Mouse (Mus musculus) embryonic facial prominence, embryonic 11.5 days (tissue): ENCODE data around the gene Ppp1r12b. TPM values are rescaled to one million over a fixed set of nuclear protein-coding genes. Genes with fewer than 3 reads are reported as not detected.

ENCODE experiments used
- ATAC-seq: fragments of 200-750 bp; cut with Nextera tagmentation; replicated peaks from 2 replicates; pipeline ENCODE4 v1.8.0; 2017; ENCODE audit warnings: low read depth; ENCODE audit not compliant: insufficient number of reproducible peaks, low FRiP score, low TSS enrichment
- DNase-seq: peaks from one replicate; pipeline ENCODE4 v3.0.0-alpha.2; 2015; ENCODE audit warnings: low spot score
- H3K27ac ChIP-seq: fragments of 300-500 bp; sonication (generic); replicated peaks from 2 replicates; pipeline ENCODE4 v1.5.1; 2014; ENCODE audit warnings: mild to moderate bottlenecking, low read depth, low read length, control low read depth
- H3K27me3 ChIP-seq: fragments of 300-500 bp; sonication (generic); 2 replicates; pipeline ENCODE4 v1.6.1; 2014; ENCODE audit warnings: mild to moderate bottlenecking, low read length, moderate library complexity, mixed read lengths; ENCODE audit not compliant: control insufficient read depth, insufficient read depth
- H3K36me3 ChIP-seq: fragments of 300-500 bp; sonication (generic); replicated peaks from 2 replicates; pipeline ENCODE4 v1.6.1; 2014; ENCODE audit warnings: low read depth, mild to moderate bottlenecking, low read length, moderate library complexity, mixed read lengths; ENCODE audit not compliant: control insufficient read depth, insufficient read depth
- H3K4me1 ChIP-seq: fragments of 300-500 bp; sonication (generic); 2 replicates; pipeline ENCODE4 v1.6.1; 2014; ENCODE audit warnings: low read length, mixed read lengths; ENCODE audit not compliant: control insufficient read depth, insufficient read depth
- H3K4me2 ChIP-seq: fragments of 300-500 bp; sonication (generic); 2 replicates; pipeline ENCODE4 v1.6.1; 2014; ENCODE audit warnings: low read depth, mild to moderate bottlenecking, control low read depth, low read length, moderate library complexity
- H3K4me3 ChIP-seq: fragments of 300-500 bp; sonication (generic); 2 replicates; pipeline ENCODE4 v1.5.1; 2014; ENCODE audit warnings: low read depth, low read length, control low read depth
- H3K9ac ChIP-seq: fragments of 300-500 bp; sonication (generic); replicated peaks from 2 replicates; pipeline ENCODE4 v1.6.1; 2014; ENCODE audit warnings: mild to moderate bottlenecking, control low read depth, low read length
- H3K9me3 ChIP-seq: fragments of 300-500 bp; sonication (generic); replicated peaks from 2 replicates; pipeline ENCODE4 v1.6.1; 2016; ENCODE audit warnings: mild to moderate bottlenecking, low read length, inconsistent platforms, mixed read lengths; ENCODE audit not compliant: control insufficient read depth
- WGBS: fragments of 180-500 bp; shearing (Covaris S2); extraction: QIAGEN DNeasy Blood & Tissue Kit; methylation state at CpG from one replicate; pipeline ENCODE4 v1.1.7; 2014; 5-methylcytosine and 5-hydroxymethylcytosine counted together
- polyA plus RNA-seq: library from polyadenylated mRNA; unstranded; fragments of >200 nt; fragmentation: Nextera tagmentation; extraction: Ambion mirVana; gene quantifications from 2 replicates; pipeline ENCODE4 v1.2.1, GENCODE M21; 2014

The Ppp1r12b gene
- polyA plus RNA-seq, 1 experiment from 2014 or later = 5.0 TPM

DNA sequence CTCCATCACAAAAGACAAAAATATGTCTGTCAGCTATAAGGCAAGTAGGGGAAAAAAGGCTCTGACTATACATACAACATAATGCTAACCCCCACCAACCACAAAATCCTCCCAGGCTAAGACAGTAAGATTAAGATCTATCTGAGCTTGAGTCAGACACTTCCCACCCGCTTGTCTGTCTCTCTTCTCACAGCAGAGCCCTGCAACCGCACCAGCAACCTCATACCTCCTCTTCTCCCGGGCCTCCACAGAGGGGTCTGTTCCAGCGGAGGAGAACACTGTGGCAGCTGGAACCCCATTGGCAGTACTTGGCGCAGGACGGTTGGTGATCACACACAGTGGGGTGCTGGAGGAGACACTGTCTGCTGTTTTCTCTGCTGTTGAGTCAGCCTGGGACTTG, 90.2 kb downstream of the Ppp1r12b start:
- ATAC-seq = no peak
- DNase-seq = no peak
- no peak overlapping the region for H3K4me2 ChIP-seq
- no peaks in the 10 kb centered on the region for H3K4me1 ChIP-seq
- H3K4me3 ChIP-seq = no peak overlapping the region
- 46% methylated on average over 6 of the region's 6 CpGs for WGBS
- no peak overlapping the region for H3K9ac ChIP-seq
- no peaks in the 10 kb centered on the region for H3K36me3 ChIP-seq
- no peak overlapping the region for H3K27ac ChIP-seq
- H3K9me3 ChIP-seq = no peaks in the 10 kb centered on the region
- no peaks in the 10 kb centered on the region for H3K27me3 ChIP-seq

DNA sequence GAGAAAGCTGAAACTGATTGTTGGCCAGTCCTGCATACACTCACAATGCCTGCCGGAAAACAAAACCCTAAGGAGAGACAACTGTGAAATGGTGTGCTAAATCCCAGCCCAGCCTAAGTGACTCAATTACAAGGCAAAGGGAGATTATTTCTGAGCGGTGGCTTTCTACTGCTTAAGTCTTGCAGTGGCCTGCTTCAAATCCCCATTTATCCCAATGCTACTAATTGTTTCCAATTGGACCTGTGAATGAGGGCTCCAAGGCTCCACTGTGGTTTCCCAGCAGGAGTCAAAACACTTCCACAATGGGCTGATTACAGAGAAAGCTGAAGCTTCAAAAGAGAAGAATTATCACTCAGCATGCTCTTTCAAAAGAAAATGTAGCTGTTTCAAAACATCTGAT, 95.2 kb downstream of the Ppp1r12b start:
- Histone ChIP-seq H3K4me1 (no peaks in the 10 kb centered on the region), H3K36me3 (no peaks in the 10 kb centered on the region), H3K4me3 (no peak overlapping the region), H3K4me2 (no peak overlapping the region), H3K27ac (no peak overlapping the region), H3K9ac (no peak overlapping the region), H3K27me3 (no peaks in the 10 kb centered on the region), H3K9me3 (no peaks in the 10 kb centered on the region)
- ATAC-seq = no peak
- DNase-seq = peak; percentile 7
- WGBS = 22% methylated on average over 2 of the region's 2 CpGs

DNA sequence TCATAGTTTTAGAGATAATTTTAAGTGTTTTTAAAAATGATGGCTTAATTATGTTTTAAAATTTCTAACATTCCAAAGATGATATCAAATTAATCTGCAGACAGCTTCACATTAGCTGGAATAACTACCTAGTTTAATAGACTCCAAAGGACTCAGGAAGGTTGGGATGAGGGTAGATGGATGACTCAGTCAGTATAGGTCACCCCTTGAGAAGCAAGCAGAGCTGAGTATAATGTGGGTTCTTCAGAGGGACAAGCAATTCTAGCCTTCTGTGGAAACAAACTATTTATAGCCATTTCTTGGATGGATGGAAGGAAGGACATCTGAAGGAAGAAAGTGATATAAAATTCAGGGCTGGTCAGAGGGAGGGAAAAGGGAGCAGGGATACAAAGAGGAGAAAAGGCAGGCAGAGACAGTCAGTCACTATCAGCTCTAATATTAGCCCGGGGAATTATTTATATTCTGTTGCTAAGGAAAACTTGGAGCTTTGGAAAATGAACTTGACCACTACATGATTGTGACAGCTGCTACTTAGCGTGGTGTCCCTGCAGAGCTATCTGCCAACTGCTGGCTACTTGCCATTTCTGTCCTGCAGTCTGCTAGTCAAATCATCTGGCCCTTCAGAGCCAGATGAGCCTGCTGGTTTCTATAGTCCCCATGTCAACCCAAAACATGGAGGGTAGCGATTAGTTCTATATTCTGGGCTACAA, 97.2 kb downstream of the Ppp1r12b start:
- no peak overlapping the region for H3K9ac ChIP-seq
- H3K4me2 ChIP-seq = no peak overlapping the region
- no peak overlapping the region for H3K4me3 ChIP-seq
- H3K27ac ChIP-seq = no peak overlapping the region
- no peaks in the 10 kb centered on the region for H3K36me3 ChIP-seq
- H3K4me1 ChIP-seq = no peaks in the 10 kb centered on the region
- DNase-seq = no peak
- 87% methylated on average over 3 of the region's 3 CpGs for WGBS
- H3K9me3 ChIP-seq = no peaks in the 10 kb centered on the region
- no peaks in the 10 kb centered on the region for H3K27me3 ChIP-seq
- ATAC-seq = no peak

DNA sequence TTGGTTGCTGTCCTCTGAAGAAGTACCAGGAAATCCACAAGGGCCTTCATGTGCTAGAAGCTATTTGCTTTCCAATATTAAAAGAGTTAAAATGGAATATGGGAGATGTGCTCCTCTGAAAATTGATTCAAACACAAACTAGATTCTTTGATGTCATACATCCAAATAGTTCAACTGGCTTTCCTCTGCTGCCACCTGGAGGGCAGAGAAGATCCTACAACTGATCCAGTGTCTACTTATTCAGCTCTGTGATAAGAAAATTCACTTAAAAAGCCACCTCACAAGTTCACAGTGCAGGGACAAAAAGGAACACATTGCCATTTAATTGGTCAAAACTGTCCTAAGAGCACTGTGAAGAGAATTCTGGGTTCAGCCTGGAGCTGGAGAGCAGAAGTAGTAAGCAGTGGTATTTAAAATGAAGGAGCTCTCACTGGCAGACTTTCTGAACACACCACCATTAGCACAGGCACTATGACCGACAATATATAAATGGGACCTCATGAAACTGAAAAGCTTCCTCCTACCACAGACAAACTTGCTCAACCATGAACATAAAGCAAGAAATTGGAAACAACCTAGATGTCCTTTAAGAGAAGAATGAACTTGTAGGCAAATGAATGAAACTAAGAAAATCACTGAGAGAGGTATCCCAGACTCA, 101.3 kb downstream of the Ppp1r12b start:
- Histone ChIP-seq H3K9me3 (no peaks in the 10 kb centered on the region), H3K4me3 (no peak overlapping the region), H3K27me3 (no peaks in the 10 kb centered on the region), H3K4me2 (no peak overlapping the region), H3K27ac (no peak overlapping the region), H3K4me1 (no peaks in the 10 kb centered on the region), H3K9ac (no peak overlapping the region), H3K36me3 (no peaks in the 10 kb centered on the region)
- ATAC-seq = no peak
- 81% methylated on average over 1 of the region's 1 CpGs for WGBS
- DNase-seq = peak; percentile 87

- Histone ChIP-seq H3K9ac (no peak overlapping the region), H3K4me1 (no peaks in the 10 kb centered on the region), H3K27ac (no peak overlapping the region), H3K4me3 (no peak overlapping the region), H3K36me3 (no peaks in the 10 kb centered on the region), H3K9me3 (no peaks in the 10 kb centered on the region), H3K4me2 (no peak overlapping the region), H3K27me3 (no peaks in the 10 kb centered on the region)
- DNase-seq (no peak), ATAC-seq (no peak)
- WGBS = 90% methylated on average over 3 of the region's 3 CpGs
Observed at GRCm38 (mm10) chr1:134852797-134853196, 102.9 kb downstream of the Ppp1r12b start.

- ATAC-seq (peak; percentile 32; the same call in 1 of the 2 replicates), DNase-seq (no peak)
- H3K9ac ChIP-seq = no peak overlapping the region
- H3K4me1 ChIP-seq = no peaks in the 10 kb centered on the region; the same call in 1 of the 2 replicates
- no peak overlapping the region for H3K4me3 ChIP-seq
- no peak overlapping the region for H3K4me2 ChIP-seq
- no peaks in the 10 kb centered on the region for H3K27me3 ChIP-seq
- 69% methylated on average over 5 of the region's 5 CpGs for WGBS
- H3K9me3 ChIP-seq = no peaks in the 10 kb centered on the region
- no peak overlapping the region for H3K27ac ChIP-seq
- no peaks in the 10 kb centered on the region for H3K36me3 ChIP-seq
Observed at GRCm38 (mm10) chr1:134851211-134851610, 104.5 kb downstream of the Ppp1r12b start.

DNA sequence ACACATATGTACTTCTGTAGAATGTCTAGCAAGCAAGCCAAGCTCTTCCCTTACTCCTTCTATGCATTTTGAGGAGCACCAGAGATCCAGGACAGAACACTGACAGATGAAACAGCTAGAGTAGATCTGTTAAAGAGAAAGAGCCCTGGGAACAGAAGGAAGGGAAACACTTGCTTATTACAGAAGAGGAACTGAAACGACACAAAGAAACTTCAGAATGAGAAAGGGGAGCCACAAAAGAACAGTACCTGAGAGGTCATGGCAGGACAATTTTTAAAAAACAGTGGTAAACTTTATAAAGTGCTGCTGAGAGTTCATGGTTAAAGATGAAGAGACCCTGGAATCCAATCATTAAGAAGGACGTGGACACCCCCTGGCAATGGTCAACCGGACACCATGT, 105.4 kb downstream of the Ppp1r12b start:
- DNase-seq (no peak), ATAC-seq (no peak)

GRCm38 (mm10) chr1:134847851-134848250, 107.9 kb downstream of the Ppp1r12b start:
- WGBS = 87% methylated on average over 9 of the region's 9 CpGs
- Histone ChIP-seq H3K4me1 (no peaks in the 10 kb centered on the region; the same call in 1 of the 2 replicates), H3K36me3 (no peaks in the 10 kb centered on the region), H3K9me3 (no peaks in the 10 kb centered on the region), H3K4me2 (no peak overlapping the region), H3K4me3 (no peak overlapping the region), H3K27ac (no peak overlapping the region), H3K9ac (no peak overlapping the region), H3K27me3 (no peaks in the 10 kb centered on the region)
- no peak for DNase-seq
- ATAC-seq = no peak

More for the DNA sequence above, 105.4 kb downstream of the Ppp1r12b start:
- Histone ChIP-seq H3K4me2 (no peak overlapping the region), H3K9ac (no peak overlapping the region), H3K27me3 (no peaks in the 10 kb centered on the region), H3K36me3 (no peaks in the 10 kb centered on the region), H3K4me3 (no peak overlapping the region), H3K9me3 (no peaks in the 10 kb centered on the region), H3K27ac (no peak overlapping the region), H3K4me1 (no peaks in the 10 kb centered on the region; the same call in 1 of the 2 replicates)
- 90% methylated on average over 3 of the region's 3 CpGs for WGBS
